Mouse (Mus musculus): ENCODE measurements around the gene Gm20855. TPM values are rescaled to one million over a fixed set of nuclear protein-coding genes. Genes with fewer than 3 reads are reported as not detected.
"Not testable (repeated sequence)": the region's sequence is repeated elsewhere in the genome, so short reads cannot be mapped to it uniquely, and the experiment has no call there.

Gene Gm20855
- polyA plus RNA-seq (2015; fragmentation: Nextera tagmentation; extraction: Ambion mirVana), result not detected in 2 replicates

DNA sequence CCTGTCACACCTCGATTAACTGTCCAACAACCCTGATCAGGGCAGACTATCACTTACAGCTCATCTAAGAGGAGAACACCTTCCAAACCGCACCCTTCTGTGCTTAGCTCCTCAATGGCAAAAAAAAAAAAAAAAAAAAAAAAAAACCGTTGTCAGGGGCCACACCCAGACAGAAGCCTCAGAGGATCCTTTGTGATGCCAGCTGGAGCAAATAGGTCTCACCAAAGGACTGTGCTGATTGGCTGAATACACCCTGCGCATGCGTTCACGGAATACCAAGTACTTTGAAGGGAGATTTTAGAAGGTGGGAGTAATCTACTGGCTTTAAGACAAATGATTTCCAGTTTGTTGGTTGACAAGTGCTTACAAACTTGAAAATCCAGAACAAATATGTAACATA, at the start of gene Gm20855:
Gm20855 (minus strand) TSS at position 101 of the 400 bp plus-strand sequence.
- no CpG with 5 or more reads among the region's 6 CpGs for WGBS
- H3K4me2 ChIP-seq; H3K27me3 ChIP-seq; H3K4me3 ChIP-seq; H3K9me3 ChIP-seq (replicated peaks); H3K36me3 ChIP-seq (ENCODE audit: poor library complexity, severe bottlenecking); H3K9ac ChIP-seq; H3K4me1 ChIP-seq; H3K27ac ChIP-seq; ATAC-seq: not testable (repeated sequence)
